Mouse (Mus musculus) c-Kit-positive CD71-positive TER-119-positive erythroid progenitor cells, embryonic 14.5 days (primary cell): ENCODE measurements around the gene Them5.

ENCODE experiments used
- DNase-seq: peaks from one replicate; pipeline ENCODE4 v3.0.0-alpha.2; 2013; ENCODE audit warnings: low spot score

Gene Them5

GRCm38 (mm10) chr3:94341959-94342422 lies at the start of gene Them5:
Them5 (plus strand) TSS chr3:94342099.
- no peak for DNase-seq

- DNase-seq = no peak
Observed at GRCm38 (mm10) chr3:94305457-94305856, 36.4 kb upstream of the Them5 start.

- no peak for DNase-seq
Observed at GRCm38 (mm10) chr3:94306975-94307374, 34.9 kb upstream of the Them5 start.

GRCm38 (mm10) chr3:94309633-94310363 lies 32.1 kb upstream of the Them5 start, which contains the start of gene Them4:
Them4 (plus strand) TSS chr3:94310089.
- peak; percentile 84 for DNase-seq

GRCm38 (mm10) chr3:94310491-94310890 lies 31.4 kb upstream of the Them5 start:
- DNase-seq = peak; percentile 4

GRCm38 (mm10) chr3:94310911-94311310 lies 31.0 kb upstream of the Them5 start:
- DNase-seq = no peak

GRCm38 (mm10) chr3:94311376-94311775 lies 30.5 kb upstream of the Them5 start:
- DNase-seq = no peak

- no peak for DNase-seq
Observed at GRCm38 (mm10) chr3:94328681-94329080, 13.2 kb upstream of the Them5 start.

GRCm38 (mm10) chr3:94334442-94334841 lies 7.5 kb upstream of the Them5 start:
- no peak for DNase-seq

- no peak for DNase-seq
Observed at GRCm38 (mm10) chr3:94338522-94338921, 3.4 kb upstream of the Them5 start.

GRCm38 (mm10) chr3:94342552-94342951 lies 653 bp downstream of the Them5 start:
- no peak for DNase-seq

GRCm38 (mm10) chr3:94344182-94344581 lies 2.3 kb downstream of the Them5 start:
- DNase-seq = no peak

- DNase-seq = no peak
Observed at GRCm38 (mm10) chr3:94344897-94345296, 3.0 kb downstream of the Them5 start.

- DNase-seq = no peak
Observed at GRCm38 (mm10) chr3:94348146-94348545, 6.2 kb downstream of the Them5 start.

GRCm38 (mm10) chr3:94360812-94361211 lies 18.9 kb downstream of the Them5 start:
- DNase-seq = no peak

- DNase-seq = no peak
Observed at GRCm38 (mm10) chr3:94362138-94362537, 20.2 kb downstream of the Them5 start, which contains the start of gene C2cd4d. C2cd4d (plus strand) TSS chr3:94362438.

GRCm38 (mm10) chr3:94363291-94364153 lies 21.6 kb downstream of the Them5 start:
- no peak for DNase-seq

- DNase-seq = no peak
Observed at GRCm38 (mm10) chr3:94364154-94364526, 22.2 kb downstream of the Them5 start.

GRCm38 (mm10) chr3:94366761-94367160 lies 24.9 kb downstream of the Them5 start:
- peak; percentile 59 for DNase-seq

GRCm38 (mm10) chr3:94367511-94367910 lies 25.6 kb downstream of the Them5 start:
- DNase-seq = no peak

GRCm38 (mm10) chr3:94368631-94369030 lies 26.7 kb downstream of the Them5 start:
- DNase-seq = no peak

GRCm38 (mm10) chr3:94369709-94370108 lies 27.8 kb downstream of the Them5 start:
- DNase-seq = no peak

- no peak for DNase-seq
Observed at GRCm38 (mm10) chr3:94371637-94372036, 29.7 kb downstream of the Them5 start.
